Mouse (Mus musculus): ENCODE measurements around the gene Kcnd3. TPM values are rescaled to one million over a fixed set of nuclear protein-coding genes. Genes with fewer than 3 reads are reported as not detected.

Kcnd3 gene
- polyA plus RNA-seq, 1 experiment from 2014 or later: 0.65 TPM

GRCm38 (mm10) chr3:105418441-105418840, 33.7 kb upstream of the Kcnd3 start:
- no peak overlapping the region for H3K27ac ChIP-seq (replicated peaks)
- H3K4me1 ChIP-seq: no peaks in the 10 kb centered on the region
- WGBS: 86% methylated on average over 1 of the region's 1 CpGs
- no peak overlapping the region for H3K4me3 ChIP-seq (replicated peaks)
- H3K4me2 ChIP-seq (replicated peaks): no peak overlapping the region
- no peak overlapping the region for H3K9ac ChIP-seq
- no peak for ATAC-seq (ENCODE audit: insufficient number of reproducible peaks, low FRiP score, low TSS enrichment, low read depth)
- no peaks in the 10 kb centered on the region for H3K27me3 ChIP-seq
- no peaks in the 10 kb centered on the region for H3K9me3 ChIP-seq (replicated peaks)
- H3K36me3 ChIP-seq: no peaks in the 10 kb centered on the region

DNA sequence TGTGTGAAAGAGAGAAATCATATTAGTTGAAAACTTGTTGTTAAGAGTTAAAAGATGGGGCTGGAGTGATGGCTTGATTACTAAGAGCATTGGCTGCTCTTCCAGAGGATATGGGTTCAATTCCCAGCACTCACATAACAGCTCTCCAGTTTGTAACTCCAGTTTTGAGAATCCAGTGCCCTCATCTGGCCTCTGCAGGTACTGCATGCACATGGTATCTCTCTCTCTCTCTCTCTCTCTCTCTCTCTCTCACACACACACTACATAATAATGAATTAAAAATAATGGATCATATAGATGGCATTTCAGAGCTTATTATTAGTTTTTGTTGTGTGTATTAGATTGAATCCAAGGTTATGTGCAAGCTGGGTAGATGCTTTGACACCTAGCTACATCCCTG, 29.7 kb upstream of the Kcnd3 start:
- no peak for ATAC-seq (ENCODE audit: insufficient number of reproducible peaks, low FRiP score, low TSS enrichment, low read depth)
- Histone ChIP-seq H3K4me2 (replicated peaks) (no peak overlapping the region), H3K36me3 (no peaks in the 10 kb centered on the region), H3K27me3 (no peaks in the 10 kb centered on the region), H3K9ac (no peak overlapping the region), H3K9me3 (replicated peaks) (no peaks in the 10 kb centered on the region), H3K4me1 (no peaks in the 10 kb centered on the region), H3K27ac (replicated peaks) (no peak overlapping the region), H3K4me3 (replicated peaks) (no peak overlapping the region)

DNA sequence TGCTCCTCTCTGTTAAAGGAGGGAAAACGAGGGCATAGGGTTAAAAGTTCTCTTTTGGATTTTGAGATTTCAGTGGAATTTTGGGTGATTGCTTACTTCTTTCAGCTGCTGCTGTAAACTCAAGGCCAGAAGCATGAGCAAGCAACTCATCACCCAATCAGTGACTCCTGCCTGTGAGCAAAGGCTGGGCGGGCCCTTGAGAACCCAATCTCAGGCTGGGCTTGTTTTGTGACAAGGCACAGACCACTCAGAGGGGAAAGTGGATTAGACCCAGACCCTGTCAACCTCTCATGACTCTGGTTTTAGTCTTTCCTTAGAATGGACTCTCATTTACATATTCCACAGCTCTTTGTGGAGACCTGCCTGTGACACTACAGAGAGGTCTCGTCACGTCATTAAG, 28.7 kb upstream of the Kcnd3 start:
- WGBS: 35% methylated on average over 4 of the region's 4 CpGs
- no peak overlapping the region for H3K4me3 ChIP-seq (replicated peaks)
- H3K27ac ChIP-seq (replicated peaks): no peak overlapping the region
- H3K36me3 ChIP-seq: no peaks in the 10 kb centered on the region
- no peaks in the 10 kb centered on the region for H3K9me3 ChIP-seq (replicated peaks)
- H3K27me3 ChIP-seq: no peaks in the 10 kb centered on the region
- no peaks in the 10 kb centered on the region for H3K4me1 ChIP-seq
- no peak for ATAC-seq (ENCODE audit: insufficient number of reproducible peaks, low FRiP score, low TSS enrichment, low read depth)
- no peak overlapping the region for H3K9ac ChIP-seq
- H3K4me2 ChIP-seq (replicated peaks): no peak overlapping the region

GRCm38 (mm10) chr3:105428586-105428985, 23.5 kb upstream of the Kcnd3 start:
- Histone ChIP-seq H3K4me2 (replicated peaks) (no peak overlapping the region), H3K27me3 (no peaks in the 10 kb centered on the region), H3K36me3 (no peaks in the 10 kb centered on the region), H3K4me1 (no peaks in the 10 kb centered on the region), H3K4me3 (replicated peaks) (no peak overlapping the region), H3K27ac (replicated peaks) (no peak overlapping the region), H3K9me3 (replicated peaks) (no peaks in the 10 kb centered on the region), H3K9ac (no peak overlapping the region)
- no peak for ATAC-seq (ENCODE audit: insufficient number of reproducible peaks, low FRiP score, low TSS enrichment, low read depth)

DNA sequence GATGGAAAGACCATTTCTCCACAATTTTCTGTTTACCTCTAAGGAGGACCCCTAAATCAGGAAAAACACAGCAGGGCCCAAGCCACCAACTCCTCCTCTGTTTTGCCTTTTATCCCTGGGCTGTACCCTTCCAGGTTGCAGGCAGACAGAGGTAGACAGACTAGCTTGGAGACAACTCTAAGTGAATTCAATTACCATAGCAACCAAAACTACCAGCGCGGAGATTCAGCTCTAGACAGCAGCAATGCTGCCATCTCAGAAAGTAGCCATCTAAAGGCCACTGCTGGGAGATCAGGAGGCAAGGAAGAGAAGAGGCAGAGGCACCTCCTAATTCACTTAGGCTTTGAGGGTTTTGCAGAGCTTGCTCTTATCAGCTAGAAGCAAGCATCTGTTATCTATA, 15.7 kb upstream of the Kcnd3 start:
- Histone ChIP-seq H3K27me3 (no peaks in the 10 kb centered on the region), H3K27ac (replicated peaks) (no peak overlapping the region), H3K4me1 (no peaks in the 10 kb centered on the region), H3K4me2 (replicated peaks) (no peak overlapping the region), H3K36me3 (no peaks in the 10 kb centered on the region), H3K9me3 (replicated peaks) (no peaks in the 10 kb centered on the region), H3K4me3 (replicated peaks) (no peak overlapping the region), H3K9ac (no peak overlapping the region)
- 52% methylated on average over 2 of the region's 2 CpGs for WGBS
- no peak for ATAC-seq (ENCODE audit: insufficient number of reproducible peaks, low FRiP score, low TSS enrichment, low read depth)

- Histone ChIP-seq H3K9ac (no peak overlapping the region), H3K27me3 (no peaks in the 10 kb centered on the region), H3K4me2 (replicated peaks) (no peak overlapping the region), H3K36me3 (no peaks in the 10 kb centered on the region), H3K27ac (replicated peaks) (no peak overlapping the region), H3K4me3 (replicated peaks) (no peak overlapping the region), H3K4me1 (no peaks in the 10 kb centered on the region), H3K9me3 (replicated peaks) (no peaks in the 10 kb centered on the region)
- WGBS: 90% methylated on average over 11 of the region's 11 CpGs
- ATAC-seq (ENCODE audit: insufficient number of reproducible peaks, low FRiP score, low TSS enrichment, low read depth): no peak
Measured at GRCm38 (mm10) chr3:105436971-105437370, 15.2 kb upstream of the Kcnd3 start.

GRCm38 (mm10) chr3:105440873-105441495, 11.1 kb upstream of the Kcnd3 start:
- Histone ChIP-seq H3K27me3 (no peaks in the 10 kb centered on the region), H3K9ac (no peak overlapping the region), H3K4me3 (replicated peaks) (no peak overlapping the region), H3K4me2 (replicated peaks) (no peak overlapping the region), H3K4me1 (no peaks in the 10 kb centered on the region), H3K9me3 (replicated peaks) (no peaks in the 10 kb centered on the region), H3K36me3 (no peaks in the 10 kb centered on the region), H3K27ac (replicated peaks) (no peak overlapping the region)
- WGBS: 57% methylated on average over 4 of the region's 4 CpGs
- ATAC-seq (ENCODE audit: insufficient number of reproducible peaks, low FRiP score, low TSS enrichment, low read depth): no peak

GRCm38 (mm10) chr3:105450641-105451470, 1.3 kb upstream of the Kcnd3 start:
- Histone ChIP-seq H3K4me3 (replicated peaks) (peak overlapping the region; percentile 60), H3K36me3 (no peaks in the 10 kb centered on the region), H3K27me3 (peaks cover 70% of the 10 kb centered on the region), H3K9me3 (replicated peaks) (no peaks in the 10 kb centered on the region), H3K9ac (no peak overlapping the region), H3K4me2 (replicated peaks) (peak overlapping the region; percentile 100), H3K27ac (replicated peaks) (no peak overlapping the region), H3K4me1 (peaks cover 27% of the 10 kb centered on the region)
- 2% methylated on average over 22 of the region's 22 CpGs for WGBS
- no peak for ATAC-seq (ENCODE audit: insufficient number of reproducible peaks, low FRiP score, low TSS enrichment, low read depth)

DNA sequence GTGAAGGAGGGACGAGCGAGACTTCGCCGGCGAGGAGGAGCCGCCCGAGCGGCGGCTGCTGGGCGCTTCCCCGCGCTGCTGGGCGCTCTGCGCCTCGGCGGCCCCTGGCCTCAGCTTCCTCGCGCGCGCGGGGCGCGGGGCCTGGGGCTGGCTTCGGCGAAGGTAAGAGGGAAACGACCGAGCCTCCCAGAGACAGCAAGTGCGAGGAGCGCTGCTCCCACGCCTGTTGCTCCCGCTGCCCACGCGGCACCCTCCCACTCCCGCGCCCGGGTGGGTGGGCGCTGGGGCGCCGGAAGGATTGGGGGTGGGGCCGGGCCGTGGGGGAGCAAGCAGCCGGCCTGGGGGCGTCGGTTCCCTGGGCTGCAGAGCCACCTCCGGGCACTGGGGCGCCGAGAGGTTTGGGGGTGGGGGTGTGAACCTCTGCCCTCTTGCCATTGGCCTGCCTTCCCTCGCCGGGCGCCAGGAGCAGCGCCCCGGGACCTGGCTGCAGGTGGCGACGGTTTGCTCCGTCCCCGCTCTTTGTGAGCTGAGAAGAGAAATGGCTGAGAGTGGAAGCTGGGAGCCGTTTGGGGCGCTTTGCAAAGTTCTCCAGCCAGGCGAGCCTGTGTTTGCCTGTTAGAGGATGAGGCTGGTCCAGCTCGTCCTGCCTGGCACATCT, 555 bp downstream of the Kcnd3 start:
- peak overlapping the region; percentile 60 for H3K4me3 ChIP-seq (replicated peaks)
- H3K27ac ChIP-seq (replicated peaks): no peak overlapping the region
- H3K4me1 ChIP-seq: peaks cover 27% of the 10 kb centered on the region
- WGBS: under 1% methylated on average over 56 of the region's 60 CpGs
- H3K27me3 ChIP-seq: peaks cover 77% of the 10 kb centered on the region
- H3K4me2 ChIP-seq (replicated peaks): peak overlapping the region; percentile 100
- ATAC-seq (ENCODE audit: insufficient number of reproducible peaks, low FRiP score, low TSS enrichment, low read depth): peak; percentile 29; the same call in 1 of the 2 replicates
- H3K36me3 ChIP-seq: no peaks in the 10 kb centered on the region
- H3K9ac ChIP-seq: peak overlapping the region; percentile 47
- no peaks in the 10 kb centered on the region for H3K9me3 ChIP-seq (replicated peaks)

DNA sequence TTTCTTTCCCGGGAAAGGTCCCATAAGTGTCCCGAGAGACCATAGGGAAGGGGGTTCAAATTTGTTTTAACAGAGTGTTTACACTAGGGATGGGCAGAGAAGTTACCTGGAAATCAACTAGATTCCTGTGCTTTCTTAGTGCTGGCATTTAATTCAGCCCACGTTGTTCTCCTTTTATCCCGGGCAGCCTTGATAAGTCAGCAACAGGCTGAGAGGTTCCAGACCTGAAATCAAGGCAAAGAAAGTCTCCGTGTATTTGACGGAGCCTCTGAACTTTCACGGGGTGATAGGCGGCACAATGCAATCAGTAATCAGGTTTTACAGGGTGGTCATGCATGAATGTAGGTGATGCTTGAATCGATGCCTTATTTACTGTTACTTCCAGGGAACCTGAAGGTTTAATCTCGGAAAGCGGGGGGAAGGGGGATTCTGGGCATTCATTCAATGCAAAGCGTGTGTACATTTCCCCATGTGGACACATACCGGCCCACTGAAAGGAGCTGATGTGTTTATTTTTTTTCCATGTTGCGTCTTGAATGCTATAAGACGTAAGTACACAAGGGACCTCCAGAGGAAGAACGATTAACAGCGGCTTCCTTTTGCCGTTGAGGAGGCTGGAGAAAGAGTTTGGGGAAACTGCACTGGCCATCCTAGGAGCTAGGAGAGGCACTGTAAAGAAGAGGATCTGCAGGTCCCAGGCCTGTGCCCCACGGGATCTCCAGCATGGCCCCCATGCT, 1.3 kb downstream of the Kcnd3 start:
- peaks cover 27% of the 10 kb centered on the region for H3K4me1 ChIP-seq
- no peak for ATAC-seq (ENCODE audit: insufficient number of reproducible peaks, low FRiP score, low TSS enrichment, low read depth)
- no peaks in the 10 kb centered on the region for H3K9me3 ChIP-seq (replicated peaks)
- H3K4me2 ChIP-seq (replicated peaks): peak overlapping the region; percentile 100
- WGBS: 1% methylated on average over 19 of the region's 19 CpGs
- no peaks in the 10 kb centered on the region for H3K36me3 ChIP-seq
- H3K27ac ChIP-seq (replicated peaks): no peak overlapping the region
- peaks cover 77% of the 10 kb centered on the region for H3K27me3 ChIP-seq
- peak overlapping the region; percentile 60 for H3K4me3 ChIP-seq (replicated peaks)
- H3K9ac ChIP-seq: no peak overlapping the region

DNA sequence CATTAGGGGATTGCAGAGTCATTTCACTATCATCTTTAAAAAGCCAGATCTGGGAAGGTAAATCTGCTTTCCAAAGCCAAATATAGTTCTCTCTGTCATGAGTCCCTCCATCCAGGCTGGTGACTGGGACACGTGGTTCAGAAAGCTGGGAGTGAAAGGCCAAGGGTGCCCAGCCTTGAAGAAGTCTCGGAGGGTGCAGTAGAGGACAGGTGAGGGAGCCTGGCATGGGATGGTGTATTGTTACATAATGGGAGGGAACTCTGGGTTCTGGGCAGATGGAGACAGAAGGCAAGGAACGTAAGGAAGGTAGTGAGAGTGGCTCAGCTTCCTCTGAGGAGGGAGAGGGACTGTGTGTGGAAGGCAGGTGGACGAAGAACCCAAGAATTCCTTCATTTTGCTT, 5.5 kb downstream of the Kcnd3 start:
- no peaks in the 10 kb centered on the region for H3K9me3 ChIP-seq (replicated peaks)
- no peak overlapping the region for H3K4me3 ChIP-seq (replicated peaks)
- H3K4me1 ChIP-seq: peaks cover 9% of the 10 kb centered on the region
- no peak for ATAC-seq (ENCODE audit: insufficient number of reproducible peaks, low FRiP score, low TSS enrichment, low read depth)
- WGBS: 70% methylated on average over 4 of the region's 4 CpGs
- H3K27me3 ChIP-seq: peaks cover 37% of the 10 kb centered on the region
- H3K27ac ChIP-seq (replicated peaks): no peak overlapping the region
- no peaks in the 10 kb centered on the region for H3K36me3 ChIP-seq
- no peak overlapping the region for H3K9ac ChIP-seq
- no peak overlapping the region for H3K4me2 ChIP-seq (replicated peaks)
